Mouse (Mus musculus) forebrain, embryonic 12.5 days (tissue): Measurements from ENCODE around the gene Hist1h2bc. TPM values are rescaled to one million over a fixed set of nuclear protein-coding genes. Genes with fewer than 3 reads are reported as not detected.

ENCODE experiments used
- ATAC-seq: fragments of 200-750 bp; cut with Nextera tagmentation; 2 replicates; pipeline ENCODE4 v1.8.0; 2017; ENCODE audit warnings: moderate TSS enrichment; ENCODE audit not compliant: low FRiP score
- H3K27ac ChIP-seq: fragments of 300-500 bp; sonication (generic); 2 replicates; pipeline ENCODE4 v1.5.1; 2016; ENCODE audit warnings: mild to moderate bottlenecking
- H3K27me3 ChIP-seq: fragments of 300-500 bp; sonication (generic); 2 replicates; pipeline ENCODE4 v1.6.1; 2016; ENCODE audit warnings: mild to moderate bottlenecking
- H3K36me3 ChIP-seq: fragments of 300-500 bp; sonication (generic); replicated peaks from 2 replicates; pipeline ENCODE4 v1.6.1; 2016; ENCODE audit warnings: mild to moderate bottlenecking
- H3K4me1 ChIP-seq: fragments of 300-500 bp; sonication (generic); 2 replicates; pipeline ENCODE4 v1.6.1; 2016
- H3K4me2 ChIP-seq: fragments of 300-500 bp; sonication (generic); 2 replicates; pipeline ENCODE4 v1.6.1; 2016; ENCODE audit warnings: mild to moderate bottlenecking, moderate library complexity
- H3K4me3 ChIP-seq: fragments of 300-500 bp; sonication (generic); replicated peaks from 2 replicates; pipeline ENCODE4 v1.5.1; 2016; ENCODE audit warnings: mild to moderate bottlenecking
- H3K9ac ChIP-seq: fragments of 300-500 bp; sonication (generic); 2 replicates; pipeline ENCODE4 v1.6.1; 2016; ENCODE audit warnings: mild to moderate bottlenecking
- H3K9me3 ChIP-seq: fragments of 300-500 bp; sonication (generic); 2 replicates; pipeline ENCODE4 v1.6.1; 2016
- WGBS: fragments of 180-500 bp; shearing (Covaris S2); methylation state at CpG from one replicate; pipeline ENCODE4 v1.1.7; 2016; 5-methylcytosine and 5-hydroxymethylcytosine counted together
- microRNA-seq: library from miRNA; unstranded; fragments of <30 nt; microRNA quantifications from one replicate; pipeline ENCODE4, GENCODE M21; 2017
- polyA plus RNA-seq: library from polyadenylated mRNA; unstranded; fragments of >200 nt; fragmentation: Nextera tagmentation; extraction: Ambion mirVana; gene quantifications from 2 replicates; pipeline ENCODE4 v1.2.1, GENCODE M21; 2016

Gene Hist1h2bc
- polyA plus RNA-seq, 1 experiment from 2014 or later: 36.5 TPM

DNA sequence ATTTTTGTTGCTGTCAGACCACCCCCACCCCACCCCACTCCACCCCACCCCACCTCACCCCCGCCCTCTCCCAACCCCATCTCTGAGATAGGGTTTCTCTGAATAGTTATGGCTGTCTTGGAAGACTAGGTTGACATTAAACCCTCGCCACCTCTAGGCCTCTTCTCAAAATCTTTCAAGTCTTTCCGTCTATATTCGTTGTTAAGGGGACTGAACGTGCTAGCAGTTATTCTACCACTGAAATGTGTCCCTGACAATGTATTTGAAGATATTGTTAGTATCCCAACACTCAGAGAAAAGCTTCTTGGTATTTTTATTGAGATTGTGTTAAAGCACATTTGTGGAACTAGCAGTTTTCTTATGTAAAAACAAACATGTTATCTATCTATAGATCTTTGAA is 56.9 kb downstream of the Hist1h2bc start:
- H3K4me2 ChIP-seq: peak overlapping the region; percentile 95
- no peaks in the 10 kb centered on the region for H3K27me3 ChIP-seq
- no peak overlapping the region for H3K9ac ChIP-seq
- H3K36me3 ChIP-seq: no peaks in the 10 kb centered on the region
- no peaks in the 10 kb centered on the region for H3K9me3 ChIP-seq
- H3K27ac ChIP-seq: peak overlapping the region; percentile 99
- 68% methylated on average over 5 of the region's 5 CpGs for WGBS
- ATAC-seq: no peak
- H3K4me1 ChIP-seq: peaks cover 31% of the 10 kb centered on the region
- peak overlapping the region; percentile 58; the same call in 1 of the 2 replicates for H3K4me3 ChIP-seq

DNA sequence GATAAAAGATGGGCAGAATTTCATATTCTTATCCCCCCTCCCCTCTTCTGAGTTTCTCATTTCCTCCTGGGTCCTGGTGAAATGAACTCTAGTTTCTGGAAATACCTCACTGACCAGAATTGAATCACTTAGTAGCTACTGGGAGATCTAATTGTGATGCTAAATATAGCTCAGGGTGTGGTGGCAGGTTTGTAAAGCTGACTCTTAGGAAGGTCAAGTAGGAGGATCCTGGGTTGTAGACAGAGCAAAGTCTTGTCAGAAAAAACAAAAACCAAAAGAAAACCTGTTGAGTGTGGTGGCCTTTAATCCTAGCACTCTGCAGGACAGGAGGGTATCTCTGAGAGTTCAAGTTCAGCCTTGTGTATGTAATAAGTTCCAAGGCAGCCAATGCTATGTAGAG is 58.0 kb downstream of the Hist1h2bc start:
- H3K4me2 ChIP-seq: no peak overlapping the region
- H3K9ac ChIP-seq: no peak overlapping the region
- H3K9me3 ChIP-seq: no peaks in the 10 kb centered on the region
- no peak overlapping the region for H3K27ac ChIP-seq
- no peak overlapping the region for H3K4me3 ChIP-seq
- H3K27me3 ChIP-seq: no peaks in the 10 kb centered on the region
- peaks cover 31% of the 10 kb centered on the region for H3K4me1 ChIP-seq
- no peak for ATAC-seq
- H3K36me3 ChIP-seq: no peaks in the 10 kb centered on the region

Small RNAs within 50 kb of the gene (microRNA-seq; reads per million reads assigned to microRNA genes)
- not detected for gene Gm44350

Other genes with a start within 250 kb of the Hist1h2bc start
- 0.18 and 0.36 TPM in 2 replicates for gene Btn1a1, start 218.3 kb upstream of the Hist1h2bc start, polyA plus RNA-seq
- gene Btn2a2, start 195.3 kb upstream of the Hist1h2bc start, polyA plus RNA-seq: 0.23 and 0.36 TPM in 2 replicates
- gene Hist1h4h, start 153.1 kb upstream of the Hist1h2bc start, polyA plus RNA-seq: 7.2 and 8.7 TPM in 2 replicates
- gene Hist1h2af, start 150.3 kb upstream of the Hist1h2bc start, polyA plus RNA-seq: 9.3 and 10.7 TPM in 2 replicates
- 7.2 and 8.3 TPM in 2 replicates for gene Hist1h3g, start 148.8 kb upstream of the Hist1h2bc start, polyA plus RNA-seq
- 0.87 and 0.95 TPM in 2 replicates for gene Hist1h2bh, start 140.8 kb upstream of the Hist1h2bc start, polyA plus RNA-seq
- 0.99 and 1.5 TPM in 2 replicates for gene Hist1h3f, start 140.1 kb upstream of the Hist1h2bc start, polyA plus RNA-seq
- gene Hist1h4f, start 132.6 kb upstream of the Hist1h2bc start, polyA plus RNA-seq: 0.74 and 1.4 TPM in 2 replicates
- 0.47 and 0.56 TPM in 2 replicates for gene Hist1h1d, start 130.9 kb upstream of the Hist1h2bc start, polyA plus RNA-seq
- 5.7 and 7.6 TPM in 2 replicates for gene Hist1h3e, start 121.8 kb upstream of the Hist1h2bc start, polyA plus RNA-seq
- gene Hist1h2ae, start 113.0 kb upstream of the Hist1h2bc start, polyA plus RNA-seq: 115 and 138 TPM in 2 replicates
- gene Hist1h2bg, start 112.8 kb upstream of the Hist1h2bc start, polyA plus RNA-seq: 8.9 and 11.4 TPM in 2 replicates
- gene Hist1h2bf, start 110.0 kb upstream of the Hist1h2bc start, polyA plus RNA-seq: 7.2 and 9.5 TPM in 2 replicates
- gene Hist1h2ad, start 109.8 kb upstream of the Hist1h2bc start, polyA plus RNA-seq: 1.3 and 3.7 TPM in 2 replicates
- gene Hist1h3d, start 108.4 kb upstream of the Hist1h2bc start, polyA plus RNA-seq: 5.8 and 6.6 TPM in 2 replicates
- gene Hist1h4d, start 102.6 kb upstream of the Hist1h2bc start, polyA plus RNA-seq: 137 and 142 TPM in 2 replicates
- 3.0 and 3.7 TPM in 2 replicates for gene Hist1h2be, start 63.1 kb upstream of the Hist1h2bc start, polyA plus RNA-seq
- gene Hist1h1e, start 61.6 kb upstream of the Hist1h2bc start, polyA plus RNA-seq: 26.3 and 26.6 TPM in 2 replicates
- gene Hist1h2ac, start 251 bp upstream of the Hist1h2bc start, polyA plus RNA-seq: 1.4 and 1.6 TPM in 2 replicates
- gene Hist1h1t, start 11.6 kb downstream of the Hist1h2bc start, polyA plus RNA-seq: not detected in 2 replicates
- 6.1 and 9.8 TPM in 2 replicates for gene Hist1h4c, start 14.3 kb downstream of the Hist1h2bc start, polyA plus RNA-seq
- gene Hfe, start 26.7 kb downstream of the Hist1h2bc start, polyA plus RNA-seq: 2.0 and 2.5 TPM in 2 replicates
- gene Hist1h1c, start 54.6 kb downstream of the Hist1h2bc start, polyA plus RNA-seq: 15.2 and 15.9 TPM in 2 replicates
- 11.1 and 13.8 TPM in 2 replicates for gene Hist1h3c, start 61.4 kb downstream of the Hist1h2bc start, polyA plus RNA-seq
- gene Hist1h2bb, start 62.5 kb downstream of the Hist1h2bc start, polyA plus RNA-seq: 2.2 and 3.5 TPM in 2 replicates
- 59.9 and 73.2 TPM in 2 replicates for gene Hist1h2ab, start 66.9 kb downstream of the Hist1h2bc start, polyA plus RNA-seq
- 14.0 and 15.8 TPM in 2 replicates for gene Hist1h3b, start 68.1 kb downstream of the Hist1h2bc start, polyA plus RNA-seq
- 5.3 and 8.2 TPM in 2 replicates for gene Hist1h4b, start 72.8 kb downstream of the Hist1h2bc start, polyA plus RNA-seq
- gene Hist1h4a, start 77.0 kb downstream of the Hist1h2bc start, polyA plus RNA-seq: 0.88 TPM in 1 of 2 replicates, not detected in the other
- 5.1 and 5.2 TPM in 2 replicates for gene Hist1h3a, start 78.2 kb downstream of the Hist1h2bc start, polyA plus RNA-seq
- 3.3 and 4.0 TPM in 2 replicates for gene Hist1h1a, start 79.5 kb downstream of the Hist1h2bc start, polyA plus RNA-seq
- 0.18 TPM in 1 of 2 replicates, not detected in the other for gene Trim38, start 85.7 kb downstream of the Hist1h2bc start, polyA plus RNA-seq
- gene Slc17a2, start 122.8 kb downstream of the Hist1h2bc start, polyA plus RNA-seq: not detected in 2 replicates
- gene Slc17a3, start 155.2 kb downstream of the Hist1h2bc start, polyA plus RNA-seq: not detected in 2 replicates
- not detected in 2 replicates for gene Slc17a1, start 183.6 kb downstream of the Hist1h2bc start, polyA plus RNA-seq
- gene Slc17a4, start 230.8 kb downstream of the Hist1h2bc start, polyA plus RNA-seq: not detected in 2 replicates
- not detected in 2 replicates for gene Hist1h2ba, start 250.0 kb downstream of the Hist1h2bc start, polyA plus RNA-seq